Mouse (Mus musculus) thymus, postnatal 14 days (tissue): ENCODE measurements at regions not wholly inside any gene's neighbourhood (a gene's known extent, or its start where the extent isn't known, plus 50 kb on each side); places are given as distances from the start of the nearest gene placed in this dataset.
A peak's percentile ranks its signal among the peaks of the same experiment; 100 is the strongest.

Experiments
- DNase-seq: peaks from one replicate; pipeline ENCODE4 v3.0.0; 2021

DNA sequence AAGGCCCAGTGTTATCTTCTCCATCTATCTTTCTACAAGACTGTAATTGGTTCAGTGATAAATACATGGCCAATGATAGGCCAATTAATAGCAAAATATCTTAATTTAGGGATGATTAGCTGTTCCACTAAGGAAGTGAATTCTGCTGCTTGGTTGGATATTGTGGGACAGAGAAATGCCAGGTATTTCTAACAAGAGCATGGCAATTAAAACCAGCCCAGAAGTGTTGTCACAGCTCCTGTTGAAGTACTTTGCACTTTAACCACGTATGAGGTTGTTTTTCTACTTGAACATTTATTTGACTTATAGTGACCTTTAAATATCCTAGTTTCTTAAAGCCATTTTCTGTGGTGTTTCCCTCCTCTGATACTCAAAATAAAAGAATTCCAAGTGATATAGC lies 65.7 kb upstream of the Acsl4 start:
- no peak for DNase-seq

DNA sequence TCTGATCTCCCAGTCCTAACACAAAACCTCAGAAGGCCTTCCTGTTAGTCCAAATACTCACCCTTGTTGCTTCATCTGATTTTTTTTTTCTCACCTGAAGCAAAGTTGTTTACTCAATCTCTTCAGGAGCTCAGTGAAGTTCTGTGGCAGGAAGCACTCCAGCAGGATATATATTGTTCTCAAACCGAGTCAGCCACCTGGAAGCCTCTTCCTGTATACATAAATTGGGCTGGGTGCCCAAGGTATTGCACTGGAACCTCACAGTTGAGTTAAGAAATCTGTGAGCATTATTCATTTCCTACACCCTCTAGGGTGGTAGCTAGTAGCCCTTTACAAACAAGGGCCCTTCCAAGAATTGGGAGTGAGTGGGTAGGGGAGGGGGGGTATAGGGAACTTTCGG lies 73.8 kb upstream of the Acsl4 start:
- no peak for DNase-seq

- DNase-seq: no peak
Observed at GRCm38 (mm10) chrX:142464756-142465155, 74.4 kb upstream of the Acsl4 start.

GRCm38 (mm10) chrX:142467850-142468256 lies 77.5 kb upstream of the Acsl4 start:
- DNase-seq: no peak

- no peak for DNase-seq
Observed at GRCm38 (mm10) chrX:142468388-142468787, 78.1 kb upstream of the Acsl4 start.

- DNase-seq: peak; percentile 19
Observed at GRCm38 (mm10) chrX:142469048-142469634, 78.8 kb upstream of the Acsl4 start.

GRCm38 (mm10) chrX:142470083-142470482 lies 79.7 kb upstream of the Acsl4 start:
- peak; percentile 11 for DNase-seq

GRCm38 (mm10) chrX:142481203-142481815 lies 91.0 kb upstream of the Acsl4 start:
- DNase-seq: no peak

GRCm38 (mm10) chrX:142488078-142488477 lies 97.7 kb upstream of the Acsl4 start:
- DNase-seq: no peak

DNA sequence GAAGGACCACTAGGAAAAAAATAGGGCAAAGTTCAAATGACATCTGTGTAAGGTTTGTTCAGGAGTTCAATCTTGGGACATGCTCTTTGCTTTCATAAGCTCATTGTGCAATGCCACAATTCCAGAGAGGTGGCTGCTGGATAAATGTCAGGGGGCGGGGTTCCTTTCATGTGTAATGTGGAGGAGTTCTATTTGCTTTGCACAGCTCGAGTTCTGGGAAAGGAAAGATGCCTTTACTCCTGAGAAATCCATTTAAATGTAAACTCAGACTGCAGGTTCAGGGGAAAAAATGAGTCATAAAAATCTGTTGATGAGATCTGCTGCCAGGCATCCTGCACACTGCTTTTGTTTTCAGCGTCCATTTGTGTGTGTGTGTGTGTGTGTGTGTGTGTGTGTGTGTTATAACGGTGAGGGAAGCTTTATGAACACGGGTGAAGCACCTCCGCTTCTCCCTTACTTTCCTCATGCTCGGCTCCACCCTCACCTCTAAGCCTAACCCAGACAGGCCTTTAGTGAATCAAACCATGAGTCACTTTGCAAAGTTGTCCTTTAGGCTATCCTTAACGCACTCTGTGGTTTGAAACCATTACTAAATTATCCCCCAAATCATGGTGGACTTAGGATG lies 99.9 kb upstream of the Acsl4 start:
- no peak for DNase-seq

- no peak for DNase-seq
Observed at GRCm38 (mm10) chrX:142501094-142501493, 110.8 kb upstream of the Acsl4 start.

GRCm38 (mm10) chrX:142504962-142505361 lies 114.6 kb upstream of the Acsl4 start:
- DNase-seq: no peak

DNA sequence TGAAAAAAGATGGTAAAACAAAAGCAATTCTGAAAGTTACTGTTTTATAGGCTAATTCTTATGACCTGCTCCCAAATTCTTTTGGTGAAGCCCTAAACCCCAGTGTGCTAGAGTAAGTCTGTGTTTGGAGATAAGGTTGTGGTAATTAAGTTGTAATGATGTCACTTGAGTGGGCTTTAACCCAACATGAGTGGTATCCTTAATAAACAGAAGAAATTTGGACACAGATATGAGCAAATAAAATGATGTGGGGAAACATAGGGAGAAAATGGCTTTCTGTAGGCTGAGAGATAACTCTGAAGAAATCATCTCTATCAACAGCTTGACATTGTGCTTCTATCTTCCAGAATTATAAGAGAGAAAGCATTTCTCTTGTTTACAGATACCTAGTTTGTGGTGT lies 117.1 kb upstream of the Acsl4 start:
- no peak for DNase-seq

- DNase-seq: no peak
Observed at GRCm38 (mm10) chrX:142516406-142517131, 126.2 kb upstream of the Acsl4 start.

DNA sequence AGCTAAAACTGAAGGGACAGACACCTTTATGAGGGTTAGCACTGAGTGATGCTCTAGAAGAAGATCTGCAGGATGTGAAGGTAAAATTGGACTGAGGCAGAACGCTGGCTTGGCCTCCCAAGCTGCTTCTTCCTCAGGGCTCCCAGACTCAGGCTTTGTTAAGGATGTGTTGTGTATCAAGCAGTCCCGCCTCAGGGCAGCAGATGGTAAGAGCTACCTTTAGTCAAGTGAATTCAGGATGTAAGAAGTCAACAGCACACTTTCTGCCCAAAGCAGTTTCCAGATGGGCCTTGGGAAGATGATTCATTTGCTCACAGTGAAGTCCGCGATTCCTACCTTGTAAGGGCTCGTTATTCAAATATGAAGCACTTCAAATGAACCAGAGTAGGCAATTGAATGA lies 126.9 kb upstream of the Acsl4 start:
- no peak for DNase-seq

DNA sequence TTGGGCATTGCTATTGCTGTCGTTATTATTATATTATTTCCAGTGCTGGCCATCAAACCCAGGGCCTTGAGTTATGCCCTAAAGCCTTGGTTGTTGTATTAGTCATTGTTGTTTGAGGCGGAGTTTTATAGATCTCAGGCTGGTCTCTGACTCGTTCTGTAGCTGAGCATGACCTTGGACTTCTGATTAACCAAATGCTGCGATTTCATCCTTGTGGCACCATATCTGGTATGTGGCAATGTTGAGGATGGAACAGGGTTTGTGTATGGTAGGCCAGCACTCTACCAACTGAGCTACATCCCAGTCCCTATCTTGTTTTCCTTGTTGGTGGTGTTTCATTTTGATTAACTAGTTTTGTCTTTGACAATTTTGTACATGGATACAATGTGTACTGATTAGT lies 130.7 kb upstream of the Acsl4 start:
- DNase-seq: no peak

GRCm38 (mm10) chrX:142526953-142527352 lies 136.6 kb upstream of the Acsl4 start:
- peak; percentile 53 for DNase-seq

GRCm38 (mm10) chrX:142529892-142530291 lies 139.6 kb upstream of the Acsl4 start:
- peak; percentile 31 for DNase-seq

DNA sequence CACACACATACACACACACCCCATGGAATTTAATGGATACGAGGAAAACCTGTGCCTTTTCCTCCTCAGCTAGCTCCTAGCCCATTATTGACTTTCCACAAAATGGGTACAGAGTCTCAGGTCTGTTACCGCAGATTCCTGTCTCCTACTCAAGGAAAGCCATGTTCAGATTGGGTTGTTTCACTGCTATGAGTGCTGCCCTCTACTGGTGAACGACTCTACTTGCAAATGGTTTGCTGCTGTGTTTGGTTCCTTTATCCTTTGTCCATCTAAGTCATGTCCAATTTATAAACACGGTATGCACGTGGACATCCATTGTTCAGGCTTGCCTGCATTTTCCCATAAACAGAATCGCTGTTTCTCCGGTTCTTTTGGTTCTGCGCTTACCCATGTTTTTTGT lies 144.4 kb upstream of the Acsl4 start:
- peak; percentile 27 for DNase-seq

- no peak for DNase-seq
Observed at GRCm38 (mm10) chrX:142535540-142535939, 145.2 kb upstream of the Acsl4 start.

- no peak for DNase-seq
Observed at GRCm38 (mm10) chrX:142535954-142536353, 145.3 kb upstream of the Tmem164 start.

DNA sequence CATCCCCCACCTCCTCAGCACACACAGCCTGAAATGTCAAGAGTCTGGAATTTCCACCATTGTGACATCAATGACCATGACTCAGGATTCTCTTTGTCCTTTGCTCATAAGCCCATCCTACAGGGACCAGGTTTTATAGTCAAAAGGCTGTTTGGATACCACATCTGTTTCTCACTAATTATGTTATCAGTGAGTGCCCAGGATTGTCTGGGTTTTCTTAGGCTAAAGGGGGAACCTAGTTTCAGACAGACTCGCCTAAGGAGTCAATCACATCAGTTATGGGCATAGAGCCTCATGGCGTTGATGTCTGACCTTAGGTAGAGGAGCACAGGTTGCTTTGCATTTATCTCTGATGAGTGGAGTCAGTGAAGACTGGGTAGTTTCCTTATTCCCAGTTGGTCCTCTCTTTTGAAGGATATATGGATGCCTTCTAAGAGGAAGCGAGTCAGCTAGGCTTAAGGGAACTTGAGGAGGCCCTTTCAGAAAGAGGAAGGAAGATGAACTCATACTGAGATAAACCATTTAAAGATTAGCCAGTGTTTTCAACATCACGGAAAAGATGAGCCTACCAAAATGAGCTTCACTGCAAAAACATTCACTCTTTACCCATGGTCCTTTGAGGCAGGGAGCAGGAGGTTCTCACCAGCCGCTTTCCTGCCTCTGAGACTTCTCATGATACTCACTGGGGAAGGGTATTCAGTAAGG lies 143.8 kb upstream of the Tmem164 start:
- DNase-seq: no peak

GRCm38 (mm10) chrX:142540264-142540663 lies 140.9 kb upstream of the Tmem164 start:
- peak; percentile 52 for DNase-seq
